In the genomic region with DNA sequence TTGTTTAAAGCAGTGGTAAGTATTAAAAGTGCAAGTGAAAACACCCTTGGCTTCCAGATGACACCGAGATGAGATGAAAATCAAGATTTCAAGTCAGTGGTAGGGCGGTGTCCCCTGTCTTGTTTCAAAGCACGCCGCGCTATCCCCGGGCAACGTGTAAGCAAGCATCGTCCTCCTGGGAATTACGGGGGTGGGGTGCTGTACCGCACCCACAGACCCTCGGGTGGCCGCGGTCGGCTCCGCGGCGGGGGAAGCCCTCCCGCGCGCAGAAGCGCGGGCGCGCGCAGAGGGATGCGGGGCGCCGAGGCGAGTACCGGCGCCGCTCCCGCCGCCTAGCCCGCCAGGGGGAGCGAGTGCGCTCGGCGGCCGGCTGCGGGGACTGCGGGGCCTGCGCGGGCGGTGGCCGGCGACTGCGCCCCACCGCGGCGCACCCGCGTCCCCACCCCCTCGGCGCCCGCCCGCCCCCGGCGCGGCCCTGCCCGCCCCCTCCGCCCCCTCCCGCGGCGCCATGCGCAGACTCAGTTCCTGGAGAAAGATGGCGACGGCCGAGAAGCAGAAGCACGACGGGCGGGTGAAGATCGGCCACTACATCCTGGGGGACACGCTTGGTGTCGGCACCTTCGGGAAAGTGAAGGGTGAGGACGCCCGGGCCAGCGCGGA, we compare ENCODE assay signal across 8 mouse cellular contexts. TPM values are rescaled to one million over a fixed set of nuclear protein-coding genes. Genes with fewer than 3 reads are reported as not detected.
DNase-seq lines count a peak whose midpoint lies in the region; ATAC-seq and TF ChIP-seq lines count a peak whose summit lies in the region.

Gene Prkaa1 (plus strand): TSS at position 501 of the 660 bp plus-strand sequence.

- TF ChIP-seq POLR2A in cerebellum, adult 2 months (IDR thresholded peaks at IDR 0.05; ENCODE audit: borderline replicate concordance, insufficient read depth, low read length): peak; percentile 54

- H3K4me2 ChIP-seq in lung, embryonic 14.5 days: peak within 1 kb of the TSS; percentile 81

- TF ChIP-seq CTCF in cerebellum, adult 2 months (IDR thresholded peaks at IDR 0.05; ENCODE audit: borderline replicate concordance, insufficient read depth, low read depth, low read length): 0 out of 2 replicates have a peak, but pooled peaks have one; percentile 22
- TF ChIP-seq CTCF in lung, embryonic 14.5 days (IDR thresholded peaks at IDR 0.05; ENCODE audit: low read depth): peak; percentile 20; the same call in 1 of the 2 replicates

- H3K36me3 ChIP-seq in lung, embryonic 14.5 days (ENCODE audit: insufficient read depth): no peaks in the 10 kb centered on the region

- H3K9me3 ChIP-seq in lung, embryonic 14.5 days (ENCODE audit: low read depth, low read length): no peaks in the 10 kb centered on the region

- peak within 1 kb of the TSS; percentile 86 for H3K27ac ChIP-seq in cerebellum, adult 2 months (ENCODE audit: insufficient read depth, low read length)
- peak within 1 kb of the TSS; percentile 90 for H3K27ac ChIP-seq in lung, embryonic 14.5 days (ENCODE audit: low read depth)

- H3K27me3 ChIP-seq in cerebellum, adult 2 months (ENCODE audit: control insufficient read depth, insufficient read depth, low read length): no peaks in the 10 kb centered on the region
- H3K27me3 ChIP-seq in lung, embryonic 14.5 days (ENCODE audit: insufficient read depth, low read length): no peaks in the 10 kb centered on the region

- H3K4me1 ChIP-seq in cerebellum, adult 2 months (ENCODE audit: control insufficient read depth, insufficient read depth, low read length): peaks cover 3% of the 10 kb centered on the region; the same call in 1 of the 2 replicates
- peaks cover 7% of the 10 kb centered on the region; the same call in 1 of the 2 replicates for H3K4me1 ChIP-seq in lung, embryonic 14.5 days (ENCODE audit: insufficient read depth)

- WGBS in cerebellum, adult 2 months: under 1% methylated on average over 70 of the region's 80 CpGs
- under 1% methylated on average over 73 of the region's 80 CpGs for WGBS in lung, embryonic 14.5 days

- H3K9ac ChIP-seq in lung, embryonic 14.5 days: peak within 1 kb of the TSS; percentile 87

- H3K4me3 ChIP-seq in cerebellum, adult 2 months (replicated peaks; ENCODE audit: insufficient read depth, low read depth, low read length): peak within 1 kb of the TSS; percentile 99
- H3K4me3 ChIP-seq in lung, embryonic 14.5 days (ENCODE audit: low read depth, low read length): peak within 1 kb of the TSS; percentile 87

- ATAC-seq in frontal cortex, adult (ENCODE audit: low TSS enrichment): peak; percentile 85
- ATAC-seq in hematopoietic stem cell, adult 5-6 weeks (replicated peaks in 1 of 2; ENCODE audit: insufficient read depth in 1 of 2, low FRiP score in 2 of 2, low TSS enrichment in 1 of 2, low read depth in 1 of 2, poor library complexity in 2 of 2, severe bottlenecking in 2 of 2): peak; percentile 14 to 59
- ATAC-seq in lung, embryonic 14.5 days (ENCODE audit: insufficient read depth): peak; percentile 91
- ATAC-seq in neutrophil, adult 5-6 weeks (ENCODE audit: extremely low read depth, insufficient number of reproducible peaks, low FRiP score, poor library complexity, severe bottlenecking): peak; percentile 73

- peak; percentile 87 for DNase-seq in MN1 (ENCODE audit: low spot score)
- peak; percentile 78 to 83 for DNase-seq in cerebellum, adult 2 months
- peak; percentile 31 for DNase-seq in layer of hippocampus, adult 9-10 months (ENCODE audit: low spot score)
- peak; percentile 78 for DNase-seq in lung, embryonic 14.5 days
- peak; percentile 78 for DNase-seq in thymus, postnatal 14 days

RNA-seq across cellular contexts. Expression of gene Prkaa1, which starts in this region (rescaled TPM):
- 19.5 and 20.6 TPM in 2 replicates for polyA plus RNA-seq in cerebellum, adult 2 months (2012; rRNA removed)
- 25.6 and 38.5 TPM in 2 replicates for total RNA-seq in hematopoietic stem cell, adult 5-6 weeks (2017)
- polyA plus RNA-seq in lung, embryonic 14.5 days (2014; fragmentation: Nextera tagmentation; extraction: Ambion mirVana): 22.3 and 23.3 TPM in 2 replicates
- total RNA-seq in neutrophil, adult 5-6 weeks (2017): 37.2 and 38.1 TPM in 2 replicates

Comparison
In these comparisons a context has a peak if more than half of its experiments do, and no peak if none do; other contexts are left out.
1. Peak in every context shown above with its lines: DNase-seq, ATAC-seq, H3K4me3 ChIP-seq and H3K27ac ChIP-seq.
2. DNase-seq: peak in every context shown above with its lines; median percentile 87 in MN1; 80 in cerebellum, adult 2 months; 78 in lung, embryonic 14.5 days; 78 in thymus, postnatal 14 days; 31 in layer of hippocampus, adult 9-10 months.
3. ATAC-seq: peak in every context shown above with its lines; median percentile 91 in lung, embryonic 14.5 days; 85 in frontal cortex, adult; 73 in neutrophil, adult 5-6 weeks; 36 in hematopoietic stem cell, adult 5-6 weeks.